Mouse (Mus musculus) hindbrain, embryonic 11.5 days (tissue): ENCODE measurements around the gene Gm867. TPM values are rescaled to one million over a fixed set of nuclear protein-coding genes. Genes with fewer than 3 reads are reported as not detected.

Source experiments
- ATAC-seq: fragments of 200-750 bp; cut with Nextera tagmentation; 2 replicates; pipeline ENCODE4 v1.8.0; 2017; ENCODE audit warnings: mild to moderate bottlenecking, moderate TSS enrichment, moderate library complexity; ENCODE audit not compliant: low FRiP score
- DNase-seq: peaks from one replicate; pipeline ENCODE4 v3.0.0-alpha.2; 2015; ENCODE audit warnings: low spot score
- H3K27ac ChIP-seq: fragments of 300-500 bp; sonication (generic); 2 replicates; pipeline ENCODE4 v1.5.1; 2014; ENCODE audit warnings: mild to moderate bottlenecking, low read depth, low read length
- H3K27me3 ChIP-seq: fragments of 300-500 bp; sonication (generic); 2 replicates; pipeline ENCODE4 v1.6.1; 2014; ENCODE audit warnings: mild to moderate bottlenecking, low read length, moderate library complexity, mixed read lengths; ENCODE audit not compliant: control insufficient read depth, insufficient read depth
- H3K36me3 ChIP-seq: fragments of 300-500 bp; sonication (generic); 2 replicates; pipeline ENCODE4 v1.6.1; 2014; ENCODE audit warnings: mild to moderate bottlenecking, low read length, moderate library complexity, mixed read lengths; ENCODE audit not compliant: control insufficient read depth, insufficient read depth
- H3K4me1 ChIP-seq: fragments of 300-500 bp; sonication (generic); replicated peaks from 2 replicates; pipeline ENCODE4 v1.6.1; 2014; ENCODE audit warnings: low read length, mixed read lengths; ENCODE audit not compliant: control insufficient read depth, insufficient read depth
- H3K4me2 ChIP-seq: fragments of 300-500 bp; sonication (generic); replicated peaks from 2 replicates; pipeline ENCODE4 v1.6.1; 2014; ENCODE audit warnings: mild to moderate bottlenecking, low read depth, low read length
- H3K4me3 ChIP-seq: fragments of 300-500 bp; sonication (generic); 2 replicates; pipeline ENCODE4 v1.5.1; 2014; ENCODE audit warnings: low read depth, low read length
- H3K9ac ChIP-seq: fragments of 300-500 bp; sonication (generic); 2 replicates; pipeline ENCODE4 v1.6.1; 2014; ENCODE audit warnings: low read depth, low read length
- H3K9me3 ChIP-seq: fragments of 300-500 bp; sonication (generic); 2 replicates; pipeline ENCODE4 v1.6.1; 2016; ENCODE audit warnings: low read length; ENCODE audit not compliant: control insufficient read depth
- WGBS: fragments of 180-500 bp; shearing (Covaris S2); extraction: QIAGEN DNeasy Blood & Tissue Kit; methylation state at CpG from one replicate; pipeline ENCODE4 v1.1.7; 2014; 5-methylcytosine and 5-hydroxymethylcytosine counted together
- polyA plus RNA-seq: library from polyadenylated mRNA; unstranded; fragments of >200 nt; fragmentation: Nextera tagmentation; extraction: Ambion mirVana; gene quantifications from 2 replicates; pipeline ENCODE4 v1.2.1, GENCODE M21; 2014

The Gm867 gene
- polyA plus RNA-seq, 1 experiment from 2014 or later: 2.0 TPM

DNA sequence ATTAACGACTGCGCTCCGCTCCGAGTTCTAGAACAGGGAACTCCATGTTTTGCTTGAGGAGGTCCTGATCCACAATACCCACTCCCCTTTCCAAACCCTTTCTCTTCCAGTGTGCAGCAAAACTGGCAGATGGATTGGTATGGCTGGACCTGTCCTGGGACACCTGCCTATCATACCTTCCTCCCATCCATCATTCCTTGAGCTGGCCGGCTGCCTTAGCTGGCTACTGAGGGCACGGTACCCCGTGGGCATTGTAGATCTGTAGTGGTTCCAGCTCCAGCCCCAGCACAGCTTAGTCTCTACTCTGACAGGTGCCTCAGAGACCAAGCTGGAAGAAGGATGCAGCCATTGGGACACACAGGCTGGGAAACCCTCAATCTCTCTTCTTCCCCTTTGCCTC is 9.2 kb downstream of the Gm867 start:
- Histone ChIP-seq H3K27ac (no peak overlapping the region), H3K4me3 (peak overlapping the region; percentile 54), H3K36me3 (no peaks in the 10 kb centered on the region), H3K9me3 (no peaks in the 10 kb centered on the region), H3K9ac (peak overlapping the region; percentile 88), H3K4me1 (peaks cover 10% of the 10 kb centered on the region), H3K4me2 (peak overlapping the region; percentile 93), H3K27me3 (peaks cover 24% of the 10 kb centered on the region)
- ATAC-seq (no peak), DNase-seq (no peak)
- 31% methylated on average over 7 of the region's 7 CpGs for WGBS

DNA sequence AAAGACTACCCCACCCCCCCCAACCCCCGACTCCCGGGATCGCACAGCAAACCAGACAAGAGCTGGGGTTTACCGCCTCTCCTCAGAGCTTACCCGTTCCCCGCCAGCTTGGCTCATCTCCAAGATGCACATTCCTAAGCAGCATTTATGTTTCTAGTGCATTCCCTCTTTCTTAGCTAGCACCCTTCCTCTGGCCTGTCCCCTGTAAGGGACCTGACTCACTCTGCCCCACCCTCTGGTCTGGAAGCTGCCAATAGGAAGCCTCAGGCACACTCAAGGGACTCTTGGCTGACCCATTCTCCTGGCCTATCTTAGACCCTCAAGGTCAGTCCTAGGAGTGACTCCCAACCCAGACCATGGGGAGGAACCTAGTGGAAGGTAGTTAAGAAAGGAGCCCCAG is 10.2 kb downstream of the Gm867 start:
- Histone ChIP-seq H3K9me3 (no peaks in the 10 kb centered on the region), H3K4me1 (peaks cover 6% of the 10 kb centered on the region), H3K27me3 (peaks cover 20% of the 10 kb centered on the region), H3K36me3 (no peaks in the 10 kb centered on the region), H3K27ac (no peak overlapping the region), H3K4me3 (no peak overlapping the region), H3K9ac (no peak overlapping the region), H3K4me2 (no peak overlapping the region)
- ATAC-seq: no peak
- 32% methylated on average over 6 of the region's 6 CpGs for WGBS
- DNase-seq: no peak

DNA sequence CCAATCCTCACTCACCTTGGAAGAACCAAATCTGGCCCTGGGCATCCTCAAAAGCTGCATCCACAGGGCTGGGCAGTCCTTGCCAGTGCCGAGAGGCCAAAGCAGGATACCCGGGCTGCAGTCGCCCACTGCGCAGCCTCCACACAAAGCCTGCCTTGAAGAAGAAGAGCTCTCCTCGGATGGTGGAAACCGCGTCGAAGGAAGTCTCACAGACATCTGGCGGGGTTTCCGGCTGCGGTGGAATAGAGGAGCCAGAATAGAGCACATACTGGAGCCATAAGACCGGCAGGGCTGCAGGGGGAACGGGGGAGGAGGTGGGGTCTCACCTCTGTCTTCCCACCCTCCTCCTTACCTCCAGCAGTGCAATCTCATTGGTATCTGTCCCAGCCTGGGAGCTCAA is 14.1 kb downstream of the Gm867 start:
- Histone ChIP-seq H3K9me3 (no peaks in the 10 kb centered on the region), H3K27me3 (peaks cover 9% of the 10 kb centered on the region), H3K4me1 (no peaks in the 10 kb centered on the region), H3K36me3 (no peaks in the 10 kb centered on the region), H3K4me2 (no peak overlapping the region), H3K9ac (no peak overlapping the region), H3K27ac (no peak overlapping the region), H3K4me3 (no peak overlapping the region)
- ATAC-seq (no peak), DNase-seq (no peak)
- WGBS: 77% methylated on average over 13 of the region's 13 CpGs

DNA sequence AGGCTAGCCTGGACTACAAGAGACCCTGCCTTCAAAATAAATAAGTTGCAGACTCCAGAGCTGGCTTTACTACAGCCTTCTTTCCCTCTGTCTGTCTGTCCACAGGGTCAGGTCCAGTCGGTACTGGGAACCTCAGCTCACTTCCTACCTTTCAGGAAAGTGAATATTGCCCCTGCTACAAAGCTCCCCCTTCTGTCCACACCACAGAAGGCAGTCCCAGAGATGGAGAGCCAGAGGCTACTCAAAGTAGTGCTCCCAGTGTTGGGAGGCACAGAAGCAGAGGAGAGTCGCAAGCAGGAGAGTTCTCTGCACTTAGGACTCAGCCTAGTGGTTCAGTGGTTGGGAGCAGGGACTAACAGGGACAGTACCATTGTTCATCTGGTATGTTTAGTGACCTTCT is 16.1 kb downstream of the Gm867 start:
- WGBS: 74% methylated on average over 2 of the region's 2 CpGs
- Histone ChIP-seq H3K4me2 (no peak overlapping the region), H3K27ac (no peak overlapping the region), H3K36me3 (no peaks in the 10 kb centered on the region), H3K27me3 (no peaks in the 10 kb centered on the region), H3K9me3 (no peaks in the 10 kb centered on the region), H3K4me3 (no peak overlapping the region), H3K4me1 (no peaks in the 10 kb centered on the region), H3K9ac (no peak overlapping the region)
- ATAC-seq (no peak), DNase-seq (no peak)

DNA sequence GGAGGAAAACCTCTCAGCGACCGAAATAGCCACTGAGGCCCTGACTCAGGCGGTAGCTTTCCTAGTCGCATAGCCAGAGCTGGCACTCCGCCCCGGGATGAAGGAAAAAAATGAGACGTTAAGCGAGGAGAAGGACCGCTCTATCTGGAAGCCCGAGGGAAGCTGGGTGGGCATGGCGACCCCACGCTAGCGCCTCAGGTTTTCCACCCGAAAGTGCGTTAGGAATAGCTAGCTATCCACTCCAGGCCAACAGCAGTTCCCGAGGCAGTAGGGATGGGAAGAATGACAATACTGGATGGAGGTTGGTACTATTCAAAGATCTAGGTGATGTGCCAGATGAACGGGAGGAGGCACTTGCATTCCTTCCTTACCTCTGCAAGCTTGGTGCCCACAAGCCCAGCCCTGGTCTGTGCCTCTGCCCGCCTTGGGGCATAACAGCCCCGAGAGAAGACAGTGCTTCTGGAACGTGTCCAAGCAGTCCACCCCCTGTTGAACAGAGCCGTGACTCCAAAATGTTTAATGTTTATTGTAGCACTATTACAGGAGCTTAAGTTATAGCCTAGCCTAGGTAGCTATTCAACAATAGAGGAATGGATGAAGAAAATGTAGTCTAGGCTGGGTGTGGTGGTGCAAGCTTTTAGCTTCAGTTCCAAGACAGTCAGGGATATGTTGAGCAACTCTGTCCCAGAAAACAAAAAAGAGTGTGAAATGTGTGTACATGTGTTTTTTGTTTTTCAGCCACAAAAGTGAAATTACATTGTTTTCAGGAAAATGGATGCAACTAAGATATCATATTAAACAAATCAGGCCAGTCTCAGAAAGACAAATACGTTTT is 18.5 kb downstream of the Gm867 start:
- 6% methylated on average over 22 of the region's 22 CpGs for WGBS
- H3K27me3 ChIP-seq: no peaks in the 10 kb centered on the region
- peak; percentile 20; the same call in 1 of the 2 replicates for ATAC-seq
- no peaks in the 10 kb centered on the region for H3K9me3 ChIP-seq
- H3K4me1 ChIP-seq: no peaks in the 10 kb centered on the region
- peak overlapping the region; percentile 70 for H3K4me2 ChIP-seq
- no peak for DNase-seq
- H3K4me3 ChIP-seq: peak overlapping the region; percentile 81
- peak overlapping the region; percentile 94 for H3K27ac ChIP-seq
- peak overlapping the region; percentile 95 for H3K9ac ChIP-seq
- H3K36me3 ChIP-seq: no peaks in the 10 kb centered on the region

DNA sequence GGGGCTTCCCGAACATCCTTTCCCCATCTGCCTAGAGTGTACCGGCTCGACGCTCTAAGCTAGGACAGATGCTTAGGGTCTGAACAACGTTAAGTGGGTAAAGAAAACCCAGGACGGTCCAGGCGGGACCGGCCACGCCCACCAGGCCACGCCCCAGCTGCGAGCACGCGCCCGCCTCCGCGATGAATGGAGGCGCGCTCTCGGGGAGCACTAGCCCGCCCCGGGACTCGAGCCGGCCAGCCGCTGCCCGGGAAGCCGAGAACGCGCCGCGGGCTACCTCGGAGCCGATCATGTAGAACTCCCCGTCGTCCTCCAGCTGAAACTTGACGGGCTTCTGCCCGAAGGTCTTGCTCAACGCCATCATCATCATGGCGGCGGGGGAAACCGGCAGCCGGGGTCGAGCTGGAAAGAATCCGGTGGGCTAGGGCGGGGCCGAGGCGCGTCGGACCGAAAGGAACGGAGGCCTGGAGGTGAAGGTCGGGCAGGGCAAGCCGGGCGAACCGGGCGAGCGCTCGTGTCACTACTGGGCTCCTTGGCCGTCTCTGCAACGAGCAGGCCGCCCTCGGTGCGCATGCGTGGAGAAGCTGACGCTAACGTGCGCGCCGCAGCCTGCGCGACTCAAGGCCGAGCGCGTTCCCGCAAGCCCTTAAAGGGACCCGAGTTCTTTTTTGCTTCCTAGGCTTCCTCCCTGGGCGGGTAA is 19.3 kb downstream of the Gm867 start, which contains the start of gene Smarcb1:
TSS of gene Smarcb1 (minus strand) at position 592 of the 700 bp plus-strand sequence.
- ATAC-seq (peak; percentile 89), DNase-seq (peak; percentile 99)
- peak within 1 kb of the TSS; percentile 70 for H3K4me2 ChIP-seq
- H3K27ac ChIP-seq: peak within 1 kb of the TSS; percentile 94
- peak within 1 kb of the TSS; percentile 95 for H3K9ac ChIP-seq
- no peaks in the 10 kb centered on the region for H3K9me3 ChIP-seq
- no peaks in the 10 kb centered on the region for H3K27me3 ChIP-seq
- WGBS: under 1% methylated on average over 75 of the region's 76 CpGs
- H3K36me3 ChIP-seq: no peaks in the 10 kb centered on the region
- H3K4me3 ChIP-seq: peak within 1 kb of the TSS; percentile 81
- no peaks in the 10 kb centered on the region for H3K4me1 ChIP-seq

DNA sequence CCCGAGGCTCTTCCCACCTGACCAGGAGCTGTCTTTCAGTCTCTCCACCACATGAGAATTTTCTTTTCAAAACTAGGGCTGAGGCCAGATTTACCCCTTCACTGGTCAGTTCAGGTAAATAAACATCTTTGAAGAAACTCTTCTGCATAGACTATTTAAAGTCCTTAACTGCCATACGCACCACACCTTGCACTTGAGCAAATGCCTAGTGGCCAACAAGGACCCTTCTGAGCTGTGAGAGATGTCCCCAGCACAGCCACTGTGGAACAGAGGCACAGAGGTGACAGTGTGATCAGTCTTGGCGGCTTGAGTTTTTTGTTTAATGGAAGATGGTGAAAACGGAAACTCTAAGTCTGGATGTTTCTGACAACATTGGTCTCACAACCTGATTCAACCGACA is 21.4 kb downstream of the Gm867 start:
- Histone ChIP-seq H3K9ac (no peak overlapping the region), H3K4me3 (no peak overlapping the region), H3K4me1 (no peaks in the 10 kb centered on the region), H3K27ac (no peak overlapping the region), H3K9me3 (no peaks in the 10 kb centered on the region), H3K27me3 (no peaks in the 10 kb centered on the region), H3K36me3 (no peaks in the 10 kb centered on the region), H3K4me2 (no peak overlapping the region)
- 85% methylated on average over 5 of the region's 5 CpGs for WGBS
- DNase-seq: no peak
- ATAC-seq: no peak

DNA sequence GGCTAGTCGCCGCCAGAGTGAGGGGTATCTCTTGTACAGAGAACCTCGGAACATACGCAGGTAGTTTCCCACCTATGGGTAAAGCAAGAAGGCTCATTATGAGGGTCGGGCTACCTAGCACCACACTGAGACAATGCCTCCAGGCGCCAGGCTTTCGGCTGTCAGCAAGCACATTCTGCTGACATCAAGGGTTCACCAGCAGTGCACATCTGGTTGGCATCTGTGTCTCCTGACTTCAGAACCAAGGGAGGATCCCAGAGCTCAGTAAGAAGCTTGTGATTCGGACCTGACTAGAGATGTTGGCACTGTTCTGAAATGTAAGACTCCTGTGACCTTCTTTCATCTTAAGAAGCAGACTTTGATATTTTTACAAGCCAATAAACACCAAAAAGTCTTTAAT is 23.6 kb downstream of the Gm867 start:
- Histone ChIP-seq H3K4me1 (no peaks in the 10 kb centered on the region), H3K9ac (no peak overlapping the region), H3K27ac (no peak overlapping the region), H3K4me2 (no peak overlapping the region), H3K9me3 (no peaks in the 10 kb centered on the region), H3K36me3 (no peaks in the 10 kb centered on the region), H3K27me3 (no peaks in the 10 kb centered on the region), H3K4me3 (no peak overlapping the region)
- ATAC-seq: no peak
- no peak for DNase-seq
- 73% methylated on average over 8 of the region's 8 CpGs for WGBS
